Mouse (Mus musculus): ENCODE results near the gene Abtb2. TPM values are rescaled to one million over a fixed set of nuclear protein-coding genes. Genes with fewer than 3 reads are reported as not detected.

The Abtb2 gene
- total and polyA plus RNA-seq, 3 experiments, result 0.12 to 0.13 TPM; not detected in 1

DNA sequence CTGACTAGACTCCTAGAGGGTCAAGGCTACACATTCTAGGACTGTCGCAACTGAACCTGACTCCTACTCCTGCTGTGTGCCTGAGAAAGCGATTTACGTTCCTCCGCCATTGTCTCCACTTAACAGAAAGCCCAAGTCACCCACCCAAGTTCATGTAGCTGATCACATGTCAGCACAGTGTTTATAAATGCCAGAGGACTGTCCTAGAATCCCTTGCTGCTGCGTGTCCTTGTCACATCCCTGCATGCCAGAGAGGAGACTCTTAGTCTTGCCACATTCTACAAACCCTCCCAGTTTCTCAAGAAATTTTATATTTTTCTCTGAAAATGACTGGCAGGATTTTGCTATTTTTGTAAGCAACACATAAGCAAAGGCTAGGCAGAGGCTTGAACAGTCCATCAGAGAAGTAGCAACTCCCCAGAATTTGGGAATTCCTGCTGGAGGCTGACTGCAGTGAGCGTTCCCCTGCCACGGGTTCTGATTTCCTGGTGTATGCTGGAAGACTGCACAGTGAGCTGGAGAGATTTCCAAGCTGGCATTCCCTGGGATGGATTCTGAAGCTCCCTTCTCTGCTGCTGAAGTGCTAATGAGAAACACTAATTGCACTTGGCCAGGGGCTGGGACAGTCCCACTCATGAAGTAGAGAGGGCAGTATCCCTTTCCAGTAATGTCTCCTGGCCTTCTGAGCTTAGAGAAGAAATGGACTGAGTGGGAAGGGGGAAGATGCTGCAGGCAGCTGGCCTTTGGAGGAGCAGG lies 111.7 kb downstream of the Abtb2 start:
- H3K4me1 ChIP-seq (ENCODE audit: control insufficient read depth in 1 of 2, insufficient read depth in 2 of 2, low read length in 2 of 2), result peaks cover 15 to 21% of the 10 kb centered on the region in 2 experiments
- H3K9me3 ChIP-seq (replicated peaks; ENCODE audit: insufficient read depth, low read length), result no peaks in the 10 kb centered on the region
- no peaks in the 10 kb centered on the region for H3K79me2 ChIP-seq (ENCODE audit: control insufficient read depth, insufficient read depth, low read length, poor library complexity)
- H3K27me3 ChIP-seq (ENCODE audit: control insufficient read depth in 1 of 2, insufficient read depth in 2 of 2, low read length in 2 of 2), result no peaks in the 10 kb centered on the region
- no peak for TF ChIP-seq EP300 (IDR thresholded peaks at IDR 0.05; ENCODE audit: low read depth in 1 of 2, low read length in 2 of 2)
- no peak for TF ChIP-seq GABPA (IDR thresholded peaks at IDR 0.05; ENCODE audit: low read depth, low read length)
- TF ChIP-seq USF1 (IDR thresholded peaks at IDR 0.05; ENCODE audit: low read depth, low read length), result no peak
- TF ChIP-seq GATA1 (IDR thresholded peaks at IDR 0.05; ENCODE audit: low read depth, low read length), result no peak
- TF ChIP-seq TCF12 (IDR thresholded peaks at IDR 0.05; ENCODE audit: low read depth, low read length), result no peak
- no peak for TF ChIP-seq MYB (IDR thresholded peaks at IDR 0.05; ENCODE audit: low read depth, low read length)
- H3K4me3 ChIP-seq (ENCODE audit: control insufficient read depth in 1 of 2, insufficient read depth in 1 of 2, low read depth in 2 of 2, low read length in 2 of 2), result no peak overlapping the region
- no peak overlapping the region for H3K9ac ChIP-seq (ENCODE audit: control insufficient read depth, low read depth, low read length, poor library complexity, severe bottlenecking)
- DNase-seq (ENCODE audit: low read depth, low spot score), result no peak
- H3K36me3 ChIP-seq (ENCODE audit: control insufficient read depth in 1 of 2, insufficient read depth in 2 of 2, low read length in 2 of 2), result peaks cover 0 to 20% of the 10 kb centered on the region in 2 experiments; a peak in 2 of 4 replicates
- no peak overlapping the region for H3K27ac ChIP-seq (ENCODE audit: control insufficient read depth, low read depth, low read length)

DNA sequence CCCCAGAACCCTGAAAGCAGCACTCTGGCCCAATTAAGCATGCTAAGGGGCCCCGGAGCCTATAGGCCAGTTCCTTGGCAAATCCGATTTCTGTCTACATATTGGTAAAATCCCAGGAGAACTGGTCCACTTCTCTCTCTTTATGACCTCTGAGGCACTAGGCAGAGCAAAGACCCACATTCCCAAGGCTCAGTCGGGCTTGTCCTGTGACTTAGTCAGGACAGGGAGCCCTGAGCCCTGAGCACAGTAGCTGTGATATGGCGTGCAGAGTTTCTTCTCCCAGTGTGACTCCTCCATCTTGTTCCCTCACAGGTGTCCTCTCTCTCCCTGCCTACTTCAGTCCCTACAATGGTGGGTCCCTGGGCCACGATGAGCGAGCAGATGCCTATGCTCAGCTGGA lies 112.3 kb downstream of the Abtb2 start:
- Histone ChIP-seq H3K9ac (ENCODE audit: control insufficient read depth, low read depth, low read length, poor library complexity, severe bottlenecking) (no peak overlapping the region), H3K27ac (ENCODE audit: control insufficient read depth, low read depth, low read length) (no peak overlapping the region), H3K4me1 (ENCODE audit: control insufficient read depth in 1 of 2, insufficient read depth in 2 of 2, low read length in 2 of 2) (peaks cover 12 to 14% of the 10 kb centered on the region in 2 experiments), H3K27me3 (ENCODE audit: control insufficient read depth in 1 of 2, insufficient read depth in 2 of 2, low read length in 2 of 2) (no peaks in the 10 kb centered on the region), H3K36me3 (ENCODE audit: control insufficient read depth in 1 of 2, insufficient read depth in 2 of 2, low read length in 2 of 2) (peaks cover 0 to 14% of the 10 kb centered on the region in 2 experiments; a peak in 2 of 4 replicates), H3K4me3 (ENCODE audit: control insufficient read depth in 1 of 2, insufficient read depth in 1 of 2, low read depth in 2 of 2, low read length in 2 of 2) (no peak overlapping the region), H3K9me3 (replicated peaks; ENCODE audit: insufficient read depth, low read length) (no peaks in the 10 kb centered on the region), H3K79me2 (ENCODE audit: control insufficient read depth, insufficient read depth, low read length, poor library complexity) (no peaks in the 10 kb centered on the region)
- no peak for DNase-seq (ENCODE audit: low read depth, low spot score)
- TF ChIP-seq GATA1 (IDR thresholded peaks at IDR 0.05; ENCODE audit: low read depth, low read length) (no peak), GABPA (IDR thresholded peaks at IDR 0.05; ENCODE audit: low read depth, low read length) (no peak), ETS1 (IDR thresholded peaks at IDR 0.05; ENCODE audit: low read depth, low read length) (no peak), UBTF (IDR thresholded peaks at IDR 0.05; ENCODE audit: borderline replicate concordance, insufficient read depth, low read depth, low read length) (no peak), HCFC1 (IDR thresholded peaks at IDR 0.05; ENCODE audit: low read depth, low read length) (no peak), MXI1 (IDR thresholded peaks at IDR 0.05; ENCODE audit: low read depth, low read length) (no peak), EP300 (IDR thresholded peaks at IDR 0.05; ENCODE audit: low read depth in 1 of 2, low read length in 2 of 2) (no peak), MAX (IDR thresholded peaks at IDR 0.05; ENCODE audit: low read length) (no peak), POLR2A (IDR thresholded peaks at IDR 0.05; ENCODE audit: control insufficient read depth in 1 of 2, insufficient read depth in 1 of 2, low read depth in 1 of 2, low read length in 2 of 2, poor library complexity in 1 of 2) (no peak), JUND (IDR thresholded peaks at IDR 0.05; ENCODE audit: low read depth, low read length) (no peak), TAL1 (IDR thresholded peaks at IDR 0.05; ENCODE audit: low read length) (no peak), USF1 (IDR thresholded peaks at IDR 0.05; ENCODE audit: low read depth, low read length) (no peak), MYC (IDR thresholded peaks at IDR 0.05; ENCODE audit: low read depth, low read length) (no peak), RCOR1 (IDR thresholded peaks at IDR 0.05; ENCODE audit: low read depth, low read length) (no peak), MAFK (IDR thresholded peaks at IDR 0.05; ENCODE audit: borderline replicate concordance, low read depth, low read length) (no peak), POLR2AphosphoS5 (IDR thresholded peaks at IDR 0.05; ENCODE audit: borderline replicate concordance, low read depth, low read length) (no peak)

Data from MEL (cell line).